In genomic region chr8:106463795-106464194, GRCm38 (mm10) we compare ENCODE assay signal across 39 mouse cellular contexts. TPM values are rescaled to one million over a fixed set of nuclear protein-coding genes. Genes with fewer than 3 reads are reported as not detected.
"Had no signal": no experiment of that assay in that cellular context is flagged by ENCODE, and none has a peak within 500 bp of the region (broad histone marks: within the 10 kb centered on the region; RNA-seq: fewer than 3 reads in every experiment).

No protein-coding gene starts in this region.

- H3K4me3 ChIP-seq: embryonic facial prominence, embryonic 10.5 days; embryonic facial prominence, embryonic 12.5 days; embryonic facial prominence, embryonic 13.5 days; embryonic facial prominence, embryonic 15.5 days; erythroblast, embryonic 14.5 days; forebrain, embryonic 10.5 days; forebrain, embryonic 12.5 days; forebrain, embryonic 13.5 days; forebrain, embryonic 15.5 days; gastrocnemius, adult 2 months had no signal

- H3K27me3 ChIP-seq: embryonic facial prominence, embryonic 12.5 days; embryonic facial prominence, embryonic 13.5 days; embryonic facial prominence, embryonic 15.5 days; forebrain, embryonic 12.5 days; forebrain, embryonic 13.5 days; forebrain, embryonic 15.5 days had no signal

- ATAC-seq: forebrain, embryonic 13.5 days; forebrain, embryonic 14.5 days; forebrain, embryonic 15.5 days; forebrain, embryonic 16.5 days; forebrain, postnatal 0 days had no signal

- H3K9me3 ChIP-seq: embryonic facial prominence, embryonic 10.5 days; embryonic facial prominence, embryonic 12.5 days; embryonic facial prominence, embryonic 13.5 days; embryonic facial prominence, embryonic 15.5 days; forebrain, embryonic 10.5 days; forebrain, embryonic 12.5 days; forebrain, embryonic 13.5 days; forebrain, embryonic 15.5 days had no signal

- H3K9ac ChIP-seq: embryonic facial prominence, embryonic 12.5 days; embryonic facial prominence, embryonic 13.5 days; embryonic facial prominence, embryonic 15.5 days; forebrain, embryonic 12.5 days; forebrain, embryonic 13.5 days; forebrain, embryonic 15.5 days; forebrain, postnatal 0 days had no signal

- DNase-seq: cerebellum, adult 18-20 months; cerebellum, adult 2 months; cerebellum, adult 8-10 months; cerebellum, adult 9-10 months; cerebellum, adult 9-11 months; cerebellum, postnatal 10 days; cerebellum, postnatal 14 days; cerebellum, postnatal 25 days; cerebellum, postnatal 36 days; embryo, embryonic 11 days; forebrain, postnatal 0 days; gastrocnemius, adult 2 months; gastrocnemius, postnatal 10 days; gastrocnemius, postnatal 14 days; gastrocnemius, postnatal 25 days; gastrocnemius, postnatal 36 days; heart, adult 18-20 months had no signal

- H3K36me3 ChIP-seq: embryonic facial prominence, embryonic 10.5 days; embryonic facial prominence, embryonic 12.5 days; embryonic facial prominence, embryonic 13.5 days; embryonic facial prominence, embryonic 15.5 days; forebrain, embryonic 10.5 days; forebrain, embryonic 12.5 days; forebrain, embryonic 15.5 days had no signal

- H3K4me1 ChIP-seq: embryonic facial prominence, embryonic 13.5 days; embryonic facial prominence, embryonic 15.5 days; forebrain, embryonic 12.5 days; forebrain, embryonic 13.5 days; forebrain, embryonic 15.5 days had no signal

- H3K4me2 ChIP-seq: embryonic facial prominence, embryonic 12.5 days; embryonic facial prominence, embryonic 13.5 days; embryonic facial prominence, embryonic 15.5 days; forebrain, embryonic 12.5 days; forebrain, embryonic 13.5 days; forebrain, embryonic 15.5 days had no signal

- H3K27ac ChIP-seq: embryonic facial prominence, embryonic 10.5 days; embryonic facial prominence, embryonic 12.5 days; embryonic facial prominence, embryonic 13.5 days; embryonic facial prominence, embryonic 15.5 days; forebrain, embryonic 10.5 days; forebrain, embryonic 12.5 days; forebrain, embryonic 13.5 days; forebrain, embryonic 15.5 days; gastrocnemius, adult 2 months had no signal

RNA-seq across cellular contexts. Expression of gene 6030452D12Rik, which starts 36.5 kb away (rescaled TPM):
- total RNA-seq: common myeloid progenitor, adult 5-6 weeks; forebrain, postnatal 0 days; gastrocnemius, adult 18-20 months; gastrocnemius, adult 2 months; gastrocnemius, adult 8-10 months; gastrocnemius, postnatal 10 days; gastrocnemius, postnatal 14 days; gastrocnemius, postnatal 25 days; gastrocnemius, postnatal 36 days; gastrocnemius, postnatal 4 days; granulocyte monocyte progenitor cell, adult 5-6 weeks; heart, adult 18-20 months had no signal
- polyA plus RNA-seq: cerebellum, adult 2 months; cortical plate, adult 2 months; embryonic facial prominence, embryonic 10.5 days; embryonic facial prominence, embryonic 11.5 days; embryonic facial prominence, embryonic 12.5 days; embryonic facial prominence, embryonic 13.5 days; embryonic facial prominence, embryonic 14.5 days; embryonic facial prominence, embryonic 15.5 days; erythroblast, embryonic 14.5 days; forebrain, embryonic 10.5 days; forebrain, embryonic 11.5 days; forebrain, embryonic 12.5 days; forebrain, embryonic 13.5 days; forebrain, embryonic 14.5 days; forebrain, embryonic 15.5 days; forebrain, embryonic 16.5 days; forebrain, postnatal 0 days; frontal cortex, adult 2 months; gonadal fat pad, adult 2 months had no signal

RNA-seq across cellular contexts. Expression of gene Cdh3, which starts 46.9 kb away (rescaled TPM):
- total RNA-seq: common myeloid progenitor, adult 5-6 weeks; gastrocnemius, adult 18-20 months; granulocyte monocyte progenitor cell, adult 5-6 weeks had no signal
- polyA plus RNA-seq: erythroblast, embryonic 14.5 days had no signal
